Mouse (Mus musculus): Measurements from ENCODE around the gene Piezo1.

Gene Piezo1

GRCm38 (mm10) chr8:122551265-122552051 lies at the start of gene Piezo1:
Gene Piezo1 (minus strand): TSS chr8:122551329.
- in situ Hi-C loops (cut with MboI, MseI): loop anchor here (25.0 kb wide), 1 partner anchor 1011 kb away; no protein-coding TSS in a partner anchor

- in situ Hi-C loops (cut with MboI, MseI): no loop called here
Measured at GRCm38 (mm10) chr8:122600666-122601065, 49.5 kb upstream of the Piezo1 start.

DNA sequence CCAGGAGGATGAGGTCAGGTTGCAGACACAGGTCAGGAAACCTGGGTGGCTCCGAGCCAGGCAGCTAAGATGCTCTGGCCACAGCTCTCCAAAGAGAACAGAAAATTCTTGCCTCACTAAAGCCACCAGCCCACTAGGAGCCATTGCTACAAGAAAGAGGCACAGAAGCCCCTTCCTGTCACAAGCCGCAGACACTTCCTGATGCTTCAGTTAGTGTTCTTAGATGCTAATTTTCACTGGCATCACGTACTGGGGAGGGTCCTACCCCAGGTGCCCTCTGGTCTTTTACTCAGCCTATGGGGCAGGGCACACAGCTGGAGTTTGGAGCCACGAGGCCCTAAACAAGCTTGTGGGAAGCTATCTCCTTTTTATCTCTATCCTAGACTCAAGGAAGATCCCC lies 44.9 kb upstream of the Piezo1 start:
- in situ Hi-C loops (cut with MboI, MseI): no loop called here

GRCm38 (mm10) chr8:122593783-122594507 lies 42.8 kb upstream of the Piezo1 start:
- in situ Hi-C loops (cut with MboI, MseI): no loop called here

DNA sequence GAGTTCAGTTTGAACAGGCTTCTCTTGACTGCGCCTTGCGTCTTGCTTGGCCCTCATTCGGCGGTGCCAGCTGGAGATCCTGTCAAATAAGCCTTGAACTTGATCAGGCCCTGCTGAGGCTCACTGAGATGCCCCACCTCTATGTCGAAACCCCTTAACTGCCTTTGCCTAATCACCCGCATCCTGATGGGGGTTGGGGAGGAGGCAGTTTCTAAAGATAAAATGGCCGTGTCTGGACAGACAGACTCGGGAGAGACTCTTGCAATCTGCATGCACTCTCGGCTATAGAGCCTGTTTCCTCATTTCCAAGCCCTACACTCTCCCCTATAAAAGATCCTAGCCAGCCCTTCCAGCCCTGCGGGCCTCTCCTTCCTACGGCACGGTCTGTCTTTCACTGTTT lies 42.1 kb upstream of the Piezo1 start:
- in situ Hi-C loops (cut with MboI, MseI): no loop called here

DNA sequence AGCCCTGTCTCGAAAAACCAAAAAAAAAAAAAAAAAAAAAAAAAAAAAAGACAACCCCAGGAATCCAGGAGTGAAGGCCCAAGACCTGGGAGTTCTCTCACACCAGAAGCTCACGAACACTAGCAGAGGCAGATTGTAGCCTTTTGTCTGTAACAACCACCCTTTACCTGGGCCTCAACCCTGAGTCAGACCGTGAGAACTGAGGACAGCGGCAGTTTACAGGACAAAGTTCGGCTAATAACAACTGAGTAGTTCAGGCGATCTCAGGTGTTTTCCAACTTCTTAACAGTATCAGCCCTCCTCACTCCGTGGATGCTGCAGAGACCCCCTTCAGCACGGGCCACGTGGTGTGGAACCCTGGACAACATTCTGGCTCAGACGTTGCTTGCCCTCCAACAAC lies 35.6 kb upstream of the Piezo1 start:
- in situ Hi-C loops (cut with MboI, MseI): no loop called here

GRCm38 (mm10) chr8:122586171-122586570 lies 35.0 kb upstream of the Piezo1 start:
- in situ Hi-C loops (cut with MboI, MseI): no loop called here

DNA sequence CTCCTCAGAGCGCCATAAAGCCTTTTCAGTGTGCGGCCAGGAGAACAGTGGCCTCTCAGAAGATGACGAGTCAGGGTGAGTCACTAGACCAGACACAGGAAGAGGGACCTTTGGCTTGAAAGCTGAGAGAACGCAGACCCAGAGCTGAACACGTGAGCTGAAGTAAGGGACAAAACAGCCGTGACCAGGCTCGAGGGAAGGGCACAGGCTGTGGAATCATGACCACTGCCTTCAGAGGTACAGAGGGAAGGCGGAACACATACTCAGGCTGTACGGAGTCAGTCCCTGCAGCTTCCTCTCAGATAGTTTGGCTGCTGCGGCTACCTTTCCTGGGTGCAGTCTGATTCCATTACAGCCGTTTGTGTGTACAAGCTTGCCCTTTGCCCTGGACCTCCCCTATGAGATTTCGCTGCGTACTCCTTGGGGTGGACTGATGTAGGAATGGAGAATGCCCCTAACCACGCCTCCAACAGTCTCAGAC lies 34.3 kb upstream of the Piezo1 start:
- in situ Hi-C loops (cut with MboI, MseI): no loop called here

DNA sequence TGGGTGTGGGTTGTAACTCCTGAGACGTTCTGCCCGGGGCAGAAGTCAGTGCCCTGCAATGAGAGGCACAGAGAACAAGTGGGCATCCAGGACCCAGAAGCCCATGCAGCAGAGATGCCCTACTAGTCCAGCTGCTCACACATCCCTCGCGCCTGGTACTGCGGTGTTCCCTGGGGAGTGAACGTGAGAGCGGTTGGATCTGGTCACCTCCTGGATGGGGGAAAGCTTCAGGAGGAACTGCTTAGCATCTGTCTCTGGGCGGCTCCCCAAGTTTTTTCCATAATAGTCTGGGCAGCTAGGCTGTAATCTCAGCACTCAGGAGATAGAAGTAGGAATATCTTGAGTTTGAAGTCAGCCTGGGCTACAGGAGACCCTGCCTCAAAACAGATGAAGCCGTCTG lies 33.9 kb upstream of the Piezo1 start:
- in situ Hi-C loops (cut with MboI, MseI): no loop called here

DNA sequence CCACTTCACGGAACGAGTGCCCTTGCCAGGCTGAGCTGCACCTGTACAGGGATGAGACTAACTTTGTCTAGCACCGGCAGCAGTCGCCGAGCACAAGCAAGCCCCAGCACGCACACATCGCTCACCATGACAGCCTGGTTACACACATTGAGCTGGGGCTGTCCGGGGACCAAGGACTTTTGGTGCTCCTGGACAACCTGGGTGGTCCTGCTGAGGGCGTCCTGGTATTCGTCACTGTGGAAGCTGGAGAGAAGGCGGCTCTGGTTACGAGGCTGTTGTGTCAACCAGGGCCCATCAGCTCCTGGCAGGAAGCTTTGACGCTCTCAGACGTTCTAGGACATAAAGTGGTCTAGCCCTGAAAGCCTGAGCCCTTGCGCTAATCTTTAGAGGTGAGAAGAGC lies 29.8 kb upstream of the Piezo1 start:
- in situ Hi-C loops (cut with MboI, MseI): no loop called here

DNA sequence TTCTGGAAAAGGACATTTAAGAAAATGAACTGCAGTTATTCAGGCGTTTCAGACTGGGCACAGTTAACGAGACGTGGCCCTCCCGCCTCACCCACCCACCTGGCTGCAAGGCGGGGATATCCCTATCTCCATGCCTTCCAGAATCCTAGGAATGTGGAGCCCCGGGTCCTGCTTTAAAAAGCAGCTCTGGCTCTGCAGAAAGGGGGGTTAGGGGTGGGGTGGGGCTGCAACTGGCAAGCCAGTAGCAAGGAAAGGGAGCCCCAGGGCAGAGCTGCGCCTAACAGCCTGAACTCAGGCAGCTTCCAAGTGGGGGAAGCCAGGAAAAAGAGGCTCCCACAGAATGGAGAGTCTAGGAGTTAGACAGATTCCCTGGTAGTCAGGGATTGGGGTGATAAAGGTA lies 28.1 kb upstream of the Piezo1 start:
- in situ Hi-C loops (cut with MboI, MseI): no loop called here

DNA sequence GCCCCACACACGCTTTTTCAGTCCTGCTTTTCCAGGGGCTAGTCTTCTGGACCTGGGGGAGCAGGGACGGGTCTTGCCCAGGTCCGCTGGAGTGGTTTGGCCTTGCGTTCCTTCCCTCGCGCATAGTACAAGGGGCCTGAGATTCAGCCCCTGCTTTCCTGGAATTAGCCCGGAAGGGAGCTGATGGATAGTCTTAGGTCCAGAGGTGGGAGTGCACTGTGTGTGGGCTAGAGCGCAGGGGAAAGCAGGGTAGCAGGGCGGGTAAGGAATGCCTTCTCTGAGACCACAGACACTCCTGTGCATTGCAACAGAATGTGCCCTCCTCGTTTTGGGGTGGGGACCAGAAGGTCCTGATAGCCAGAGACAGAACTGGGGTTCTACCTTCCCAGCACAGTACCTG lies 26.0 kb upstream of the Piezo1 start:
- in situ Hi-C loops (cut with MboI, MseI): no loop called here

DNA sequence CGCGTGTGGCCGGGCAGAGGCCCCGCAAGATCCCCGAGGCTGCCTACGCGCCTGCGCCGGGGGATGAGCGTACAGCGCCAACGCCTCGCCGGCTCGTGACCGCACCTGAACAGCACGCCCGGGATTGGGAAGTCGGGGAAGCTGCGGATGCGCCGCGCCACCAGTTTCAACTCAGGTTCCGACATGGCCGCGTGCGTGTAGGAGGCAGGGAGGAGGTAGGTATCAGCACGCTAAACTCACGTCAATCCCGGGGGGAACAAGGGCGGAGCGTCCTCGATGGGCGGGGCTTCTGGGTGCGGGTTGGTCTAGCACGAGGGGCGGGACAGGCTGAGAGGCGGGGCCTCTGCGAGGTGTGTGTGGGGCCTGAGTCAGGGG lies 25.5 kb upstream of the Piezo1 start, which contains the start of gene Aprt:
TSS of gene Aprt (minus strand) at position 262 of the 375 bp plus-strand sequence.
- in situ Hi-C loops (cut with MboI, MseI): no loop called here

GRCm38 (mm10) chr8:122575735-122576647 lies 24.9 kb upstream of the Piezo1 start:
- in situ Hi-C loops (cut with MboI, MseI): no loop called here

- in situ Hi-C loops (cut with MboI, MseI): no loop called here
Measured at GRCm38 (mm10) chr8:122575286-122575685, 24.2 kb upstream of the Piezo1 start.

- in situ Hi-C loops (cut with MboI, MseI): loop anchor here (25.0 kb wide), 1 partner anchor 988 kb away; no protein-coding TSS in a partner anchor
Measured at GRCm38 (mm10) chr8:122574667-122575251, 23.6 kb upstream of the Piezo1 start.

DNA sequence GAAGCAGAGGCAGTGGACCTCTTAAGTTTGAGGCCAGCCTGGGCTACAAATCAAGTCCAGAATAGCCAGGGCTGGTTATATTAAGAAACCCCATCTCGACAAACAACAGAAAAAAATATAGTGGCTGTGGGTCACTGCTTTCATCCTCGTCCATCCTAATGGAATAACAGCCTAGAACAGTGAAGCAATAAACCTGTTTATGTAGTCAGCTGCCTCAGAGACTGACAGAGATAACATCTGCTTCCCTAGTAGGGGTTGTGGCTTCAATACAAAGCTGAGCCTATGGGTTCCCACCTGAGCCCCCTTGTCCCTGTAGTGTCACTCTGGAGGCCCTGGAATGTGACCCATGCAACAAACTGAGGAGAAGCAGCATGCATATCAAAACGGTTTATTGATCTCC lies 23.1 kb upstream of the Piezo1 start:
- in situ Hi-C loops (cut with MboI, MseI): loop anchor here (25.0 kb wide), 1 partner anchor 988 kb away; no protein-coding TSS in a partner anchor

- in situ Hi-C loops (cut with MboI, MseI): loop anchor here (25.0 kb wide), 1 partner anchor 989 kb away; no protein-coding TSS in a partner anchor
Measured at GRCm38 (mm10) chr8:122573577-122573976, 22.4 kb upstream of the Piezo1 start.

DNA sequence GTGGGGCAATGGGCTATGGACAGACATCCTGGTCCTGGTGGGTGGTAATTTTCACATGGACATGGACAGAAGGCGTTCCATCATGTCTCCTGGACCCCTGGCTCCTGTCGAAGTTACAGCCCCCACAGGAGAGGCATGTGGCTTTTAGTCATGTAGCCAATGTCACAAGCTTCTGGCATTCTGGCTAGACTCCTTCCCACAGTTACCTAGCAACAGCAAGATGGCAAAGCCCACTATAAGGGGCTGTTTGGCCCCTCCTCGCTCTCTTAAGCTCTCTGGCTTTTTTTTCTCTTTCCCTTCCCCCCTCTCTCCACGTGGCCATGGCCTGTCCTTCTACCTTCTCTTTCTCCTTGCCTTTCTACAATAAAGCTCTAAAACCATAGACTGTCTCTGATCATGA lies 22.0 kb upstream of the Piezo1 start:
- in situ Hi-C loops (cut with MboI, MseI): loop anchor here (25.0 kb wide), 1 partner anchor 989 kb away; no protein-coding TSS in a partner anchor

GRCm38 (mm10) chr8:122572751-122573150 lies 21.6 kb upstream of the Piezo1 start:
- in situ Hi-C loops (cut with MboI, MseI): loop anchor here (25.0 kb wide), 1 partner anchor 990 kb away; no protein-coding TSS in a partner anchor

DNA sequence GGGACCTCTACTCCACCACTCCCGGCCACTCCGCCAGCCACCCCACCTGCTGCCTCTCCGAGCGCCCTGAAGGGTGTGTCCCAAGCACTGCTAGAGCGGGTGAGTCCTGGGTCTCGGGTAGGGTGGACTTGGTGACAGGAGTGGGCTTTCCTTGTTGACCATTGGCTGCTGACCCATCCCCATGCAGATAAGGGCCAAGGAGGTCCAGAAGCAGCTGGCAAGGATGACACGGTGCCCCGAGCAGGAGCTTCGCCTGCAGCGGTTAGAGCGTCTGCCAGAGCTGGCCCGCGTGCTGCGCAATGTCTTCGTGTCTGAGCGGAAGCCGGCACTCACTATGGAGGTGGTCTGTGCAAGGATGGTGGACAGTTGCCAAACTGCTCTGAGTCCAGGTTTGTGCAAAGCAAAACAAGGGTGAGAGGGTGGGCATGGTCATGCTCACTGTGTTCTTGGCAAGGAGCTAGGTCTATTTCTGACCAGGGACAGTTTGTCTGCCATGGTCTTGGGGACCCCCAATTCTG lies 20.7 kb upstream of the Piezo1 start:
- in situ Hi-C loops (cut with MboI, MseI): loop anchor here (25.0 kb wide), 1 partner anchor 990 kb away; no protein-coding TSS in a partner anchor

Measured in regulatory T cell (primary cell).